Mouse (Mus musculus) brain, embryonic 14.5 days (tissue): Measurements from ENCODE around the gene Gm13694.

Source experiments
- CTCF ChIP-seq: fragments of 200-500 bp; IDR thresholded peaks from 2 replicates; pipeline ENCODE4 v1.5.1; 2012; ENCODE audit warnings: inconsistent platforms, mild to moderate bottlenecking, moderate library complexity, borderline replicate concordance; ENCODE audit not compliant: insufficient read depth, insufficient read length; ENCODE audit errors: extremely low read depth
- POLR2A ChIP-seq: fragments of 200-500 bp; IDR thresholded peaks from 2 replicates; pipeline ENCODE4 v1.6.1; 2012; ENCODE audit warnings: mild to moderate bottlenecking, inconsistent platforms, borderline replicate concordance; ENCODE audit not compliant: poor library complexity, insufficient read depth, insufficient read length, severe bottlenecking; ENCODE audit errors: extremely low read depth

DNA sequence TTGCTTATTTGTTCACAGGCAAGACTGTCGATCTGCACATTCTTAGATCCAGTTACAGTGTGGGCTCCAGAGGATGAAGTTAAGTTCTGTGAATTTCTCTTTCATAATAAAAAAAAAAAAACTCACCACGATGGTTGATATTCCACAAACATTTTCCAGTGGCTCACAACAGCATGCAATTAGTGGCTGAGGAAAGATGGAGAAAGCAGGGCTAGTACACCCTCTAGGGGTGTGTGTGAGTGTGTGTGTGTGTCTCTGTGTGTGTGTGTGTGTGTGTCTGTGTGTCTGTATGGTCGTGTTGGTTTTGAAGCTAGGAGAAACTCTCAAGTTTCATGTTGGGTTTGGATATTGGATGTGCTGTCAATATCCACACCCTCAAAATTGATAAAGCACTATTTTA, 37.4 kb upstream of the Gm13694 start:
- TF ChIP-seq CTCF (no peak), POLR2A (no peak)
